Mouse (Mus musculus): ENCODE measurements around the gene Tnks2. TPM values are rescaled to one million over a fixed set of nuclear protein-coding genes. Genes with fewer than 3 reads are reported as not detected.

Tnks2 gene
- polyA plus RNA-seq, 1 experiment, result 20.4 TPM

DNA sequence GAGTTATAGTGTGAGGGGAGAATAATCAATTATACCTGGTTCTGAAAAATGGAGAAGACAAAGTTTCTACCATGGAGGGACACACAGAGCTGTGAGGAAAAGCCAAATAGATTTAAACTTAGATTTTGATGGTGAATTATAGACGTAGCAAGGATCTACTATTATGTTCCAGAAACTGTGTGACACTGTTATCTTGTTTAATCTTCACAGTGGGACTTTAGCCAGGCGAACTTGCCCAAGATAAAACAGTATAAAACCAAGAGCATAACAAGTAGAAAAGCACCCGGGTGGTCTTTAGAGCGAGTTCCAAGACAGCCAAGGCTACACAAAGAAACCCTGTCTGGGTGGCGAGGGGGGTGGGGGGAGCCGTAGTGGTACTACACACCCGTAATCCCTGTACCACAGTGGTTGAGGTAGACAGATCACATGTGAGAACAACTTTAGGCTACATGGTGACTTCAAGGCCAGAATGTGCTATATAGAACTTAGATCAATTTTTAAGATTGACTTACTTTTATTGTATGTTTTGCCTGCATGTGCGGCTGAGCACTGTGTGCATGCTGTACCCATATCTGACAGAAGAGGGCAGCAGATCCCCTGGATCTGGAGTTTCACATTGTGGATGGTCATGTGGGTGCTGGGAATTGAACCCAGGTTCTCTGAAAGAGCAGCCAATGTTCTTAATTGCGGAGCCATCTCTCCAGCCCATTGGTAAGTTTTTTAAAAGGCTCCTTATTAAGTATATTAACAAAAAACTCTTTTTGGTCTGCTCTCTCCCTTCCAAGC, 32.0 kb upstream of the Tnks2 start:
- Histone ChIP-seq H3K4me1 (ENCODE audit: control insufficient read depth, insufficient read depth, low read length) (no peaks in the 10 kb centered on the region), H3K4me3 (replicated peaks; ENCODE audit: control insufficient read depth, low read depth, low read length) (no peak overlapping the region), H3K27ac (ENCODE audit: control insufficient read depth, insufficient read depth, low read depth, low read length, poor library complexity) (no peak overlapping the region)
- no peak for TF ChIP-seq POLR2A (IDR thresholded peaks at IDR 0.05; ENCODE audit: borderline replicate concordance, control insufficient read depth, low read depth, low read length)
- peak; percentile 10; the same call in 1 of the 2 replicates for TF ChIP-seq CTCF (IDR thresholded peaks at IDR 0.05; ENCODE audit: control insufficient read depth, insufficient read depth, low read length)
- WGBS, result 84% methylated on average over 9 of the region's 9 CpGs

DNA sequence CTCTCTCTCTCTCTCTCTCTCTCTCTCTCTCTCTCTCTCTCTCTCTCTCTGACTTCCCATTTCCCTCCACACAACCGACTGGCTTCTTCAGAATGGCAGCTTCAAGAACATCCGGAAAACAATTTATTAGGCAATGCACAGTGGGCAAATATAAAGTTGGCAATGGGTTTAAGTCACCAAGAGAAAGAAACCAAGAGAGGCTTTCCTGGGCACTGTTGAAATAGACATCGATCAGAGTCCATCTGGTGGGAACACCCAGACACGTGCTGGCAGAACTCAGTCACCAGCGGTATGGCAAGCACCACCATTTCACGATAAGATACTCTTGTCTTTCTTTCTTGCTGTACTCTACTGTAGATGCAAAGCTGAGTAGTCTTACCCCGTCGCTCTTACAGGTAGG, 30.6 kb upstream of the Tnks2 start:
- 70% methylated on average over 8 of the region's 8 CpGs for WGBS
- no peak overlapping the region for H3K4me3 ChIP-seq (replicated peaks; ENCODE audit: control insufficient read depth, low read depth, low read length)
- no peak for TF ChIP-seq POLR2A (IDR thresholded peaks at IDR 0.05; ENCODE audit: borderline replicate concordance, control insufficient read depth, low read depth, low read length)
- no peak for TF ChIP-seq CTCF (IDR thresholded peaks at IDR 0.05; ENCODE audit: control insufficient read depth, insufficient read depth, low read length)
- no peak overlapping the region for H3K27ac ChIP-seq (ENCODE audit: control insufficient read depth, insufficient read depth, low read depth, low read length, poor library complexity)
- no peaks in the 10 kb centered on the region for H3K4me1 ChIP-seq (ENCODE audit: control insufficient read depth, insufficient read depth, low read length)

DNA sequence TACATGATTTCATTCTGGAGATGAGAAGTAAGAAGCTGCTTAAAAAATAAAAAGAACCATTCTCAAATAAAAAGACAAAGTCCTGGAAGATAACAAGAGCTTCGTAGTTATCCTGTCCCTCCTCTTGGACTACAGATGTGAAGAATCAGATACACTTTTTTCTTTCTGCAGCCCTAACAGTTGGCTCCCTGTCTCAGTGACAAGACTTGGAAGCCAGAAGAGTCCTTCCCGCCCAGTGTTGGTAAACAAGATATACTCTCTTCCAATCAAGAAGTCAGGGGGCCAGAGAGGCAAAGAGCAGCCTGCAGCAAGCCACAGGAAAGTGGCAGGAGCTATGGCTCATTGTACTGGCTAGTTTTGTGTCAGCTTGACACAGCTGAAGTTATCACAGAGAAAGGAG, 27.2 kb upstream of the Tnks2 start:
- H3K4me1 ChIP-seq (ENCODE audit: control insufficient read depth, insufficient read depth, low read length), result no peaks in the 10 kb centered on the region
- H3K4me3 ChIP-seq (replicated peaks; ENCODE audit: control insufficient read depth, low read depth, low read length), result no peak overlapping the region
- H3K27ac ChIP-seq (ENCODE audit: control insufficient read depth, insufficient read depth, low read depth, low read length, poor library complexity), result no peak overlapping the region
- WGBS, result 70% methylated on average over 2 of the region's 2 CpGs
- no peak for TF ChIP-seq POLR2A (IDR thresholded peaks at IDR 0.05; ENCODE audit: borderline replicate concordance, control insufficient read depth, low read depth, low read length)
- no peak for TF ChIP-seq CTCF (IDR thresholded peaks at IDR 0.05; ENCODE audit: control insufficient read depth, insufficient read depth, low read length)

DNA sequence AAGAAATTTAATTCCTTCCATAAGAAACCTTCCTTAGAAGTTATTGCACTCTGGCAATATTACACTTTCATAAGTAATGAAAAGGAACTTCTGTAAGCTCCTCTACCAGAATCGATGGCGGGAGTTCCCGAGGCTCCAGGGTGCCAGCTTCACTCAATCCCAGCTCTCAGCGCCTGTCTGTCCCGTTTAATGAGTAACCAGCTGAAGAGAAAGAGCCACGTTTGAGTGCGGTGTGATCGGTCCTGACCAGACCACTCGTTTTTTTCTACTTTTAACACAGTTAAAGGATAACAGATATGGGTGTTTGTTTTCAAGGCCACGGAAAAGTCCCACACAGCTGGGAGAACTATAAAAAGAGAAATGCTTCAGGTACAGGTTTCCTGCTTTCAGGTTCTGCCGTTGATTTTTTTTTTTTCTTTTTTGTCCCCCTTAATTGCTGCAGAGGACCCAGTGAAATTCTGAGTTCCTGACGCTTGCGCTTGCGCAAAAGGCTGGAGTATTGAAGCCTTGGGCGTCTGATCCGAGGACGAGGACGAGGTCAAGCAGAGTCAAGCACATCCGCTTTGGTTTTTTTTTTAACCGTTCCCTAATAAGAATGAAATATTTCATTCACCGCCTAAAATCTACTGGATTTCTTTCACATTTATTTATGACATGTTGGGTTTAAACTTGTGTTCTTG, 25.5 kb upstream of the Tnks2 start:
- 80% methylated on average over 21 of the region's 21 CpGs for WGBS
- H3K4me3 ChIP-seq (replicated peaks; ENCODE audit: control insufficient read depth, low read depth, low read length), result no peak overlapping the region
- TF ChIP-seq CTCF (IDR thresholded peaks at IDR 0.05; ENCODE audit: control insufficient read depth, insufficient read depth, low read length) (no peak), POLR2A (IDR thresholded peaks at IDR 0.05; ENCODE audit: borderline replicate concordance, control insufficient read depth, low read depth, low read length) (no peak)
- no peak overlapping the region for H3K27ac ChIP-seq (ENCODE audit: control insufficient read depth, insufficient read depth, low read depth, low read length, poor library complexity)
- no peaks in the 10 kb centered on the region for H3K4me1 ChIP-seq (ENCODE audit: control insufficient read depth, insufficient read depth, low read length)

DNA sequence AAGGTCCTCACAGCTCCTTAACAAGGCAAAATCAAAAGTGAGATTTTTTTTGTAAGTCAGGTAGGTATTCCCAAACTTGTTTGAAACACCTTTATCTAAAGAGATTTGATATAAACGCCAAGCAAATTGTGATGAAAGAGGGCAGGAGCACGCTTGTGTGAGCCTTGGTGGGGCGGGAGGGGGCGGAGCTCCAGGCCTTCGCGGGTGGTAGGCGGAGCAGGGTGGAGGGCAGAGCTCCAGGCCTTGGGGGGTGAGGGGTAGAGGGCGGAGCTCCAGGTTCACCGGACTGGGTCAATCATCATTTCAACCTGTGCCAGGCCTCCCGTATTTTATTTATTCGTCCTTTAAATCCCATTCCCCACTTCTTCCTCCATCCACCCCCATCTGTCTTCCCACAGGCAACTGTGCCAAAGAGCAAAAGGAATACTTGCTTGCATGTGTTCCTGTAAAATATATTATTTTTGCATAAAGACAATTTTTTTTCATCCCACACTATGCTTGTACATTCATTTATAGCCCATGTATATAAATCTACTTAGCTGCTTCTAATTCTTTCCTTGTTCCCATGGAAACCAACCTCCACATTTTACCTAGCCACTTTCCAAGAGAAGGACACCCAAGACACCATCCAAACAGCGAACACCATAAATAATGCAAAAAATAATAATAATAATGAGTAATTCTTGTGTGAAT, 24.4 kb upstream of the Tnks2 start:
- Histone ChIP-seq H3K4me1 (ENCODE audit: control insufficient read depth, insufficient read depth, low read length) (no peaks in the 10 kb centered on the region), H3K27ac (ENCODE audit: control insufficient read depth, insufficient read depth, low read depth, low read length, poor library complexity) (no peak overlapping the region), H3K4me3 (replicated peaks; ENCODE audit: control insufficient read depth, low read depth, low read length) (no peak overlapping the region)
- WGBS, result 67% methylated on average over 12 of the region's 12 CpGs
- TF ChIP-seq POLR2A (IDR thresholded peaks at IDR 0.05; ENCODE audit: borderline replicate concordance, control insufficient read depth, low read depth, low read length) (no peak), CTCF (IDR thresholded peaks at IDR 0.05; ENCODE audit: control insufficient read depth, insufficient read depth, low read length) (no peak)

DNA sequence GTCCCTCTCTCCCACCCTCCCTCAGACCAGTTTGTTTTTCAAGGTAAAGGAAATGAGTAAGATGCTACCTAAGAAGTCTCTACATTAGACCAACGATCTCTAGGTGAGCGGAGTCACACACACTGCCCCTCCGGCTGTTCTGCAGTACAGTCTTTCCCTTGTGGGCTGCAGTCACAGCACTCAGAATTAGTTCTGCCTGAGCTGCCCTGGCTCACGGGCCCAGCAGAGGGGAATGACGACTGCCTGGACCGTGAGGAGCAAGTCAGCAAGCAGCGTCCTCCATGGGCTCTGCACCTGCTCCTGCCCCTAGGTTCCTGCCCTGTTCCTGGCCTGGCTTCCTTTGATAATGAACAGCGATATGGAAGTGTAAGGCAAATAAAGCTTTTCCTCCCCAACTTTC, 22.0 kb upstream of the Tnks2 start:
- TF ChIP-seq CTCF (IDR thresholded peaks at IDR 0.05; ENCODE audit: control insufficient read depth, insufficient read depth, low read length) (no peak), POLR2A (IDR thresholded peaks at IDR 0.05; ENCODE audit: borderline replicate concordance, control insufficient read depth, low read depth, low read length) (no peak)
- no peaks in the 10 kb centered on the region; the same call in 1 of the 2 replicates for H3K4me1 ChIP-seq (ENCODE audit: control insufficient read depth, insufficient read depth, low read length)
- 37% methylated on average over 8 of the region's 8 CpGs for WGBS
- no peak overlapping the region for H3K4me3 ChIP-seq (replicated peaks; ENCODE audit: control insufficient read depth, low read depth, low read length)
- no peak overlapping the region for H3K27ac ChIP-seq (ENCODE audit: control insufficient read depth, insufficient read depth, low read depth, low read length, poor library complexity)

DNA sequence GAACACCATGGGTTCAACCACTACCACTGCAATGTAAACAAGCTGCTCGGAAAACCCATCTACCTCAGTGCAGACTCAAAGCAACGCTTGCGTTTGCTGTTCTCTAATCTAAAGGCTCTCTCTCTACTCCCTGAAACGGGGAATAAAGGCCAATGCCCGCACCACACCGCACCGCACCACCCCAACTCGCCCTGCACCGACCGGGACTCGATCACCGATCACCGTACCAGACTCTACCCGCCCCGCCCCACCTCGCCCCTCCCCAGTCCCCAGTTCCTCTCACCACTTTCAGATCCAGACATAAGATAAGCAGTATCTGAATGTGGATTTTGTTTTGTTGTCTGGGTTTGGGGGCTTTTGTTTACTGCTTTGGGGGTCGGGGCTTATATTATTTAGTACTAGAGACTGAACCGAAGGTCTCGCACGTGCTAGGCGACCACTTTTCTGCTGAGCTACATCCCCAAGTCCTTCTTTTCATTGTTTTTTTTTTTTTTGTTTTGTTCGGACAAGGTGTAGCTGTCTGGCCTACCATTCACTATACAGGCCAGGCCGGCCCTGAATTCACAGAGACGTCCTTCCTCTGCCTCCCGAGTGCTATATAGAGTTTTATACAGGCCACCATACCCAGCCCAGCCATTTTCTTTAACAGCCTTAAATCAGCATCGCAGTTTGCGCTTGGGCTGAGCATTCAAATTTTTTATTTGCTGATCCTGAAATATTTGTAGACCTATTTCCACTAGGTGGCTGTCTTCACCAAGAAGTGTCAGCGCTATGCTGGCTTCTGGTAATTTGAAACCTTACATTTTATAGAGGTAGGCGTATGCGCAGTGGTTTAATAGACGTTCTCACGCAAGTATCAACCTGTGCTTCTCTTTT, 18.4 kb upstream of the Tnks2 start:
- Histone ChIP-seq H3K4me1 (ENCODE audit: control insufficient read depth, insufficient read depth, low read length) (no peaks in the 10 kb centered on the region; the same call in 1 of the 2 replicates), H3K4me3 (replicated peaks; ENCODE audit: control insufficient read depth, low read depth, low read length) (no peak overlapping the region), H3K27ac (ENCODE audit: control insufficient read depth, insufficient read depth, low read depth, low read length, poor library complexity) (no peak overlapping the region)
- 13% methylated on average over 32 of the region's 32 CpGs for WGBS
- TF ChIP-seq POLR2A (IDR thresholded peaks at IDR 0.05; ENCODE audit: borderline replicate concordance, control insufficient read depth, low read depth, low read length) (no peak), CTCF (IDR thresholded peaks at IDR 0.05; ENCODE audit: control insufficient read depth, insufficient read depth, low read length) (no peak)

All from bone marrow, adult 2 months (tissue).